Mouse (Mus musculus): ENCODE measurements around the gene Tbxas1. TPM values are rescaled to one million over a fixed set of nuclear protein-coding genes. Genes with fewer than 3 reads are reported as not detected.
A peak's percentile ranks its signal among the peaks of the same experiment; 100 is the strongest.

Tbxas1 gene
- total RNA-seq, 4 experiments from 2014 or later: 0.87 to 3.9 (median 1.6) TPM

DNA sequence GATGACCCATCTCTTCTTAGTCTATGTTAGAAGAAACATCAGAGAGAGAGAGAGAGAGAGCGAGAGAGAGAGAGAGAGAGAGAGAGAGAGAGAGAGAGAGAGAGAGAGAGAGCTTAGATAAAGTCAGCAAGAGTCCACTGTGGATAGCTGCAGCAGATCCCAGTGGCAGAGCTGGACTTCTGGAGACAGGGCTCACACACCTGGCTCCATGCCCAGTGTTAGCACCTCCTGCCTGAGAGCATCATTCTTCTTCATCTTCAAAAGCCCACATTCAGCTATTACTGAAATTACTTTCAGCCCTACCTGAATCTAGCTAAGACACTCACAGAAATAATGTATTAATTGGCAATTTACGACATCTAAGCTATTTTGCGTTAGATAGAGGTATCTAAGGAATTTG lies 85.2 kb downstream of the Tbxas1 start:
- DNase-seq (ENCODE audit: low spot score): no peak

DNA sequence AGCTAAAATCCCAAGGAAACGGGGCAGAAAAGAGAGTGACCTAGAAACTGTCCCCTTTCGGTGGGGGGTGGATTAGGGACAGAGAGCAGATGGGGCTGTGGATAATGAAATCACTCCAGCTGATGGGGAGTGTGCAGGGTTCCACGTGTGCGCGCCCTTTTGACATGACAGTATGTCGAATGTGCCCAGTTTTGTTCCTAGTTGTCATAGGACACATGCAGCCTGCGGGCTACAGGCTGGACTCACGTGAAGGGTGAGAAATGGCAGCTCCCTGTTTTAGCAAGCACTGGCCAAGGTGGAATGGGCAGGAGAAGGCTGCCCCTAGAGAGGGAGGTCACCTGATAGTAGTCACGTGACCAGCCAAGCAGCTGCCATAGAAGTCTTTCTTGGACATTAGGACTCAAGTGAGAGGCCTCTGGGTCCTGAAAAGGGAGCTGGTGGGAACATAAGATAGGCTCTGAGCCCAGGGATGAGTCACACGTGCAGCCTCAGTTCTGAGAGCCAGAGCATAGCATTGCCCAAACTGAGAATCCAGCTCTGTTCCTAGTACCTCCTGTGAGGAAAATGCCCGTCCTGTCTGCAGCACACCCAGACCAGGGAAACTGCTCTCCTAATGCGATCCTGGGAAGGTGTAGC lies 85.7 kb downstream of the Tbxas1 start:
- DNase-seq (ENCODE audit: low spot score): peak; percentile 35

GRCm38 (mm10) chr6:38961427-38962033 lies 86.3 kb downstream of the Tbxas1 start:
- DNase-seq (ENCODE audit: low spot score): no peak

- DNase-seq (ENCODE audit: low spot score): no peak
Observed at GRCm38 (mm10) chr6:38966839-38967238, 91.6 kb downstream of the Tbxas1 start.

GRCm38 (mm10) chr6:38967288-38967687 lies 92.1 kb downstream of the Tbxas1 start:
- DNase-seq (ENCODE audit: low spot score): no peak

DNA sequence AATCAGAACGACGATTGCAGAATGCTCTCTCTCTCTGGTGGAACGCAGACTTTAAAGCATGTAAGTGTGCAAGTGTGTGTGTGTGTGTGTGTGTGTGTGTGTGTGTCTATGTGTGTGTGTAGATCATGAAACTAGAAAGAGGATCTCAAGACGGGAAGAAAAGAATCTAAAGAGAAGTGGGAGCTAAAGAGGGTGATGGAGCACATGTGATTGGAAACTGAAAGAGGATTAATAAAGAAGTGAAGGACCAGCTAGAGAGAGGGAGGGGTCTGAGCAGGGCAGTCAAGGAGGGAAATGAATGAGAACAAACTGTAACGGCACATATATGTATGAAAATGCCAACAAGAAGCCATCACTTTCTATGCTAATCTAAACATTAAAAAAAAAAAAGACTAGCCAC lies 92.8 kb downstream of the Tbxas1 start:
- no peak for DNase-seq (ENCODE audit: low spot score)

GRCm38 (mm10) chr6:38969944-38970740 lies 94.9 kb downstream of the Tbxas1 start:
- DNase-seq (ENCODE audit: low spot score): no peak

DNA sequence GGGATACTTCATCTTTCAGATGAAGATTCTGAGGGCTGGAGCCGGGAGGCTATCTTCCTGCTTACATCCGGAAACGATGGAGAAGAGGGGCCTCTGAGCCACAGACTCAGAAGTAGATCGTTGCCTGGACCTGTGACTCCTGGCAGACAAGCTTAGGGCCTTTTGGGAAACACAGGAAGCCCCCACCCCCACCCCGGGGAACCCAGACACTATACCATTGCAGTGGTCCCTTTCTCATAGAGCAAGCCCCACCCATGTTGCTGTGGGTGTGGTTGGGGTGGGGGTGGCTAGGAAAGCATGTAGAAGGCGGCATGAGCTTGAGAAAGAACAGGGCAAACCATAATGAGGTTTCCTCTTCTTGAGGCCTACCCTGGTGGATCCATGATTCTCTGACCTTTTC lies 95.6 kb downstream of the Tbxas1 start:
- no peak for DNase-seq (ENCODE audit: low spot score)

- DNase-seq (ENCODE audit: low spot score): no peak
Observed at GRCm38 (mm10) chr6:38972826-38973225, 97.6 kb downstream of the Tbxas1 start.

DNA sequence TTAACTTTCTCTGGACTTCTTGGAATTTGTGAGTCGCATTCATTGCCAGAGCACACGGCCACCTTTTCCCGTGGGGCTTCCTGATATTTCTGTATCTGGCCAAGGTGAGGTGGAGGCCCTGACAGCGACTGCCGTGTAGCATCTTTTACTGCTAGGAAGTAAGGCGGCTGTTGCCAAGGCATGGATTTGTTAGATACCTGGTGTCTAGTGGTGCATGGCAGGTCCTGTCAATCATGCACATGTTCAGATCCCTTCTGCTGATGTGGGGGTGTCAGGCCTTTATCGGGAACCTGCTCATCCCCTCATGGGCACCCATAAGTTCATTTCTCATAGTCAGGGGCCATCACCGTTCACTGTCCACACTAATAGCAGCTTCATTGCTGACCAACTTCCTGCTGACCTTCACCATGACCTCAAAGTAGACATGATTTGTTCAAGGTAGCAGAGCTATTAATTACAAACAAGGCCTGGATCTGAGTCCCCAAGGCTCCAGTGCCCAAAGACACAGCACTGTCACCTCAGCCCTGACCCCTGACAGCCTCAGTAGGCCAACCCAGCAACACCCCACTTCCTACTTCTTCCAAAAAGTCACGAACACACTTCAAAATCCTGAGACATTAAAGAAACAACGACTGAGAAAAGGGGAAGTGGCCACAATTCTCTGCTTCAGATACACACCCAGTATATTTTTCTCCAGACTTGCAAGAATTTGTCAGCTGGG lies 98.4 kb downstream of the Tbxas1 start:
- no peak for DNase-seq (ENCODE audit: low spot score)

DNA sequence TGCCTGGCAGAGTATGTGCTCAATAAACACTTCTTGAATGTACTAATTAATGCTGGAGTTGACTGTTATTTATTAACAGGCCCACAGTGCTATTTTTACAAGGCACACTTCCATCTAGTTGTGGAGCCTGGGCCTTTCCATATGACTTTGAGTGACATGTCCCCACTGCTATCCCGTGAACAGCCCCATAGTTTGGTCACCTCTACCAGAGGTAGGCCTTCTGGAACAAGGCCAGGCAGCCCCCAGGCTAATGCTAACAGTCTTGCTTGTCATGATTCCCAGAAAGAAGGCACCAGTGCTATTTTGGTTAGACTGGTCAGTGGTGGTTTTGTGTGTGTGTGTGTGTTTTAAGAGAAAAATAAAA lies 98.9 kb downstream of the Tbxas1 start:
- DNase-seq (ENCODE audit: low spot score): no peak

DNA sequence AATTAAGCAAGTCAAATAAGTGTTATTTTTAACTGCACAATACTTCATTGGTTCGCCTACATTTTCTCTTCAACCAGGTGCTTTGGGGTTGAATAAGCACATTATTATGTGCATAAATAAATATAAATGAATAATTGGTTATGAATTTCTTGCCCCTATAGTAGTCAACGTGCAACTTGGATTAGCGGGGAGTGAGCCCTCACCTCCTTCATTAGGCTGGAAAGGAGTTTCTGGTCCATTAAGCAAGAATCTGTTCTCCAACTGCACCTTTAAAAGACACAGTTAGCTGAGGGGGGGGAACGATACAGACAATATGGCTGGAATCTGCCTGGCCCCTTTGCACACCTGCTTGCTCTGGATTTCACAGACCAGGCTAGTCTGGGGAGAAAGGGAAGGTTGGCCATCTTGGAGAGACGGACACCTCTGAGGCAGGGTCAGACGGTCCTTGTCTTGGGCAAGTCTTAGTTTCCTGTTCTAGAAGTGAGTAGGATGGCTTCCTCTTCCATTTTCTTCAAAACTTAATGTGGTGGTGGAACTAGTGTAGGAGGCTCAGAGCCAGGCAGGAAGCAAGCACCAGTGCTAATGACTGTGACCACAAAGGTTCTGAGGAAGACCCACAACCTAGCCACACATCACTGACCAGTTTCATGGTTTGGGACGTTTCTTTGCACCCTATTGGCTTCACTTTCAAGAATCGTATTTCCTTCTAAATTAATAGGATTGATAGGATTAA lies 99.5 kb downstream of the Tbxas1 start:
- no peak for DNase-seq (ENCODE audit: low spot score)

DNA sequence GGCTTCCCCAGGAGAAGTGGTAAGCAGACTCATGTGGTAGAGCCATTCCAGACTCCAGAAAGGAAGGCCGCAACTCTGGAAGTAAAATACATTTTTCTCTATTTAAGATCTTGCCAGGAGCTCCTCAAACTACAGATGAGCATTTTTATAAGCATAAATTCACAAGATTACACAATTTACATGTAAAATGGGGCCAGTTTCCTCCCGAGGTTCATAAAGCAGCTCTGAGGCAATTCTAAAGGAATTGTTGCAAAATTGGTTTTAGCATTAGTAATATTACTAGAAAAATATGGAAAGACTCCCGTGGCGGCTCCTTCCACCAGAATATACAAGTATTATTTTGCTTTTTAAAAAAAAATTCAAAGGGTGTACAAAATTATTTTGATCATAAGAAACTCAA lies 100.7 kb downstream of the Tbxas1 start:
- no peak for DNase-seq (ENCODE audit: low spot score)

DNA sequence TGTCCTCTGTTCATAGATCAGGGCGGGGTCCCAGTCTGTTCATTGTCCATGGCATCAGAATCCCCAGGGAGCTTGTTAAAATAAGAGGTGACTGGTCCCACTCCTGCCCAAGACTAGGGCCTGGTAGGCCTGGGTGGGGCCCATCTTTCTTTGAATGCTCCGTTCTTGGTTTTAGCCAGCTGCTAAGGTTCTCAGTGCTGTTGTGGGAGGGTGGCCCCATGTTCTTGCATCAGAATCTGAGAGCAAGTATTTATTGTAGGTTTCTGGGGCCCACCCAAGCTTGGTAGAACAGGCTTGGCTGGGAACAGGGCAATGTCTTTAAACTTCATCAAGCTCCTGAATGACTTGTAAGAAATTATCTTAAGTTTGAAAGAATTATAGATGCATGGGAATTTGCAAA lies 101.2 kb downstream of the Tbxas1 start:
- DNase-seq (ENCODE audit: low spot score): no peak

DNA sequence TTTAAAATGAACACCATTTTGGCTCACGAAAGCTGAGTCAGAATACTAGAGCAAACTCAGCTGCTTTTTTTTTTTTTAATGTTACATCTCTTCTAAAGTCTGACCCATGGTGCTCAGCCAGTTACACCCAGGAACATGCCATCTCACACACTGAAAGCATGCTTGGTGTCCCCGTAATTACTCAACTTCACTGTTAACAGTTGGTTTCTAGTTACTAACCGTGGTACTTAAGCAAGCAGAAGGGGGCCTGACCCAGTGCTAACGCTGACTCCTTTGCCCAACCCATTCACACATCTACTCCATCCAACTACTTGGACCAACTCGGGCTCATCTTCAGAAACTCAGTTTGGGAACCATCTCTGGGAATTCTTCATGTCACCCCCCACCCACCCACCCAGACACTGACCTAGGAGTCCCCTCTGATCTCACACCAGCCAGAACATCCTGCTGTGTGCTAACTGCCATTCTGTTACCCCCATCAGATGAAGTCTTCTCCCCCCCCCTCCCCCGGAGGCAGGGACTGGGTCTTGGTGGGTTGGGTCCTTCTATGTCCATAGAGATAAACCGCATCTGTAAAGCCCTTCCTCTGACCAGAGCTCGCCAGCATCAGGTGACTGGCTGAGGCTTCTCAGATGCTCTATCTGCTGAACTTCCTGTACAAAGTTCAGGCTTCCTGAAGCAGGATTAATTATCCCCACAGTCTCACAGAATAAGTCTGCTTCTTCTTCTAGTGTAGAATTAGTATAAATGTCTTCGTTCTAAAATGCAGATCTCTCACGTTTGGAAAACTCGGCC lies 105.9 kb downstream of the Tbxas1 start:
- no peak for DNase-seq (ENCODE audit: low spot score)

DNA sequence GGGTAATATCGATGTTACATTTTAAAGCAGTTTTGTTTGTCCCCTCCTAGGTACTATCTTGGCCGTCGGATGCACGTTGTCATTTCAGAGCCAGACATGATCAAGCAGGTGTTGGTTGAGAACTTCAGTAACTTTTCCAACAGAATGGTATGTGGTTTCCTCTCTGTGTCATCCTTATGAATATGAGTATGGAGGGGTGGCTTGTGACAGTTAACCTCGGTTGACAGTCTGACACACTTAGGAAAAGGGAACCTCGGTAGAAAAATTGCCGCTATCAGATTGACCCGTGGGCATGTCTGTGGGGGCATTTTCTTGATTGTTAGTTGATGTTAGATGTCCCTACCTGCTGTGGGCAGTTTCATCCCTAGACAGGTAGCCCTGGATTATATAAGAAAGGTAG lies 106.9 kb downstream of the Tbxas1 start:
- DNase-seq (ENCODE audit: low spot score): no peak

- DNase-seq (ENCODE audit: low spot score): no peak
Observed at GRCm38 (mm10) chr6:38982656-38983055, 107.5 kb downstream of the Tbxas1 start.

- DNase-seq (ENCODE audit: low spot score): no peak
Observed at GRCm38 (mm10) chr6:38983060-38983459, 107.9 kb downstream of the Tbxas1 start.

GRCm38 (mm10) chr6:38984626-38985025 lies 109.4 kb downstream of the Tbxas1 start:
- DNase-seq (ENCODE audit: low spot score): no peak

DNA sequence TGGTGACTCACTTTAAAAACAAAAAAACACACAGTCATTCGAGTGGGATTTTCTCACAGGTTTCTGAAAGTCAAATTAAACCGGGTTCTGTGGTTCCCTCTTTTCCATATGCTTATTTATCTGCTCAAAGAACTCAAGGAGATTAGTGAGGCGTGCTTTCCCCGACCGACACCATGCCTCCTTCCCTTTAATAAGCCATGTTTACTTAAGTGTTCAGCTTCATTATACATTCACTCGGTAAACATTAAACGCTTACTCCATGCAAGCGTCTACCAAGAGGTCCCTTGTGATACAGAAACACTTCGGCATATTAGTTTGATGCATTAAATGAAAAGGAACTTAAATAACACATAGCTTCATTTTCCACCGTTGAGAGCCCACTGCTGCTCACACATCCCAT lies 111.4 kb downstream of the Tbxas1 start:
- DNase-seq (ENCODE audit: low spot score): no peak

GRCm38 (mm10) chr6:38992016-38992415 lies 116.8 kb downstream of the Tbxas1 start:
- no peak for DNase-seq (ENCODE audit: low spot score)
